28 mouse cellular contexts compared by ENCODE assay signal in the genomic region with DNA sequence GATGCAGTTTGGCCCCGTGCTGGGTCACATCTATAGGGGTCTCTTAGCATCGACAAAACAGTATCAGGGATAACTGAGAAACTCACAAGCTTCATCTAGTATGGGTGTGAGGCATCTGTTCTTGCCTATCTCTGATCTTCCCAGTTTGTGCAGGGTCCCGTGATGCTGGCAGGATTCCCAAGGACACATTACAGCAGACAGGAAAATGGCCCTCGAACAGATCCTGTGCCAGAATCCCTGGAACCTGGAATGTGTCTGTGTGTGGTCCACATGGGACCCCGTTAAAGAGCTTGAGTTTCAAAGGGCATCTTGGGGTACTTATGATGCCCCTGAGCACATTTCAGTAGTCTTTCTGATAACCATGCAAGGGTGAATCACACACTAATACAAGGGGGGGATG.
DNase-seq lines count a peak whose midpoint lies in the region; ATAC-seq and TF ChIP-seq lines count a peak whose summit lies in the region.
"Had no signal": no experiment of that assay in that cellular context is flagged by ENCODE, and none has a peak within 500 bp of the region (broad histone marks: within the 10 kb centered on the region; RNA-seq: fewer than 3 reads in every experiment).

No protein-coding gene starts in this region.

- no peak overlapping the region for H3K27ac ChIP-seq in lung, embryonic 14.5 days (ENCODE audit: low read depth)
- no peak overlapping the region for H3K27ac ChIP-seq in lung, postnatal 0 days (ENCODE audit: low read length)
- H3K27ac ChIP-seq: embryonic facial prominence, embryonic 13.5 days; forebrain, embryonic 10.5 days; forebrain, embryonic 15.5 days; heart, adult 2 months; hindbrain, embryonic 13.5 days; limb, embryonic 13.5 days; midbrain, embryonic 12.5 days; stomach, embryonic 15.5 days had no signal

- no peak for TF ChIP-seq EP300 in lung, postnatal 0 days (IDR thresholded peaks at IDR 0.05)

- H3K4me1 ChIP-seq in lung, embryonic 14.5 days (ENCODE audit: insufficient read depth): peaks cover 8% of the 10 kb centered on the region; the same call in 1 of the 2 replicates
- peaks cover 4% of the 10 kb centered on the region; the same call in 1 of the 2 replicates for H3K4me1 ChIP-seq in lung, postnatal 0 days (ENCODE audit: insufficient read depth, low read depth, low read length)
- H3K4me1 ChIP-seq: embryonic facial prominence, embryonic 13.5 days; forebrain, embryonic 10.5 days; forebrain, embryonic 15.5 days; hindbrain, embryonic 13.5 days; megakaryocyte, embryonic 14.5 days; midbrain, embryonic 12.5 days; stomach, embryonic 15.5 days had no signal

- no peak for ATAC-seq in lung, embryonic 14.5 days (ENCODE audit: insufficient read depth)
- ATAC-seq in lung, postnatal 0 days: no peak
- ATAC-seq: forebrain, embryonic 15.5 days; Patski had no signal

- H3K4me3 ChIP-seq in lung, embryonic 14.5 days (ENCODE audit: low read depth, low read length): no peak overlapping the region
- H3K4me3 ChIP-seq in lung, postnatal 0 days (ENCODE audit: low read depth, low read length): no peak overlapping the region
- H3K4me3 ChIP-seq: embryonic facial prominence, embryonic 13.5 days; forebrain, embryonic 10.5 days; forebrain, embryonic 15.5 days; heart, adult 2 months; heart, embryonic 12.5 days; hindbrain, embryonic 13.5 days; limb, embryonic 13.5 days; megakaryocyte, embryonic 14.5 days; midbrain, embryonic 12.5 days; myocyte; stomach, embryonic 15.5 days had no signal

- H3K4me2 ChIP-seq in lung, embryonic 14.5 days: no peak overlapping the region
- H3K4me2 ChIP-seq in lung, postnatal 0 days (replicated peaks; ENCODE audit: low read depth, low read length): no peak overlapping the region
- H3K4me2 ChIP-seq: embryonic facial prominence, embryonic 13.5 days; forebrain, embryonic 15.5 days; heart, embryonic 12.5 days; hindbrain, embryonic 13.5 days; limb, embryonic 13.5 days; liver, embryonic 11.5 days; midbrain, embryonic 12.5 days; stomach, embryonic 15.5 days had no signal

- no peak for TF ChIP-seq CTCF in lung, embryonic 14.5 days (IDR thresholded peaks at IDR 0.05; ENCODE audit: low read depth)
- no peak for TF ChIP-seq CTCF in lung, postnatal 0 days (IDR thresholded peaks at IDR 0.05)

- no peak overlapping the region for H3K9ac ChIP-seq in lung, embryonic 14.5 days
- no peak overlapping the region for H3K9ac ChIP-seq in lung, postnatal 0 days (replicated peaks; ENCODE audit: low read depth)
- H3K9ac ChIP-seq: embryonic facial prominence, embryonic 13.5 days; forebrain, embryonic 15.5 days; heart, embryonic 12.5 days; hindbrain, embryonic 13.5 days; limb, embryonic 13.5 days; midbrain, embryonic 12.5 days; stomach, embryonic 15.5 days had no signal

- H3K36me3 ChIP-seq in lung, embryonic 14.5 days (ENCODE audit: insufficient read depth): no peaks in the 10 kb centered on the region
- no peaks in the 10 kb centered on the region for H3K36me3 ChIP-seq in lung, postnatal 0 days (ENCODE audit: insufficient read depth, low read length)
- H3K36me3 ChIP-seq: embryonic facial prominence, embryonic 13.5 days; forebrain, embryonic 10.5 days; forebrain, embryonic 15.5 days; heart, embryonic 12.5 days; hindbrain, embryonic 13.5 days; limb, embryonic 13.5 days; midbrain, embryonic 12.5 days; stomach, embryonic 15.5 days had no signal

- H3K9me3 ChIP-seq in lung, embryonic 14.5 days (ENCODE audit: low read depth, low read length): no peaks in the 10 kb centered on the region
- no peaks in the 10 kb centered on the region for H3K9me3 ChIP-seq in lung, postnatal 0 days (ENCODE audit: low read length)
- H3K9me3 ChIP-seq: embryonic facial prominence, embryonic 13.5 days; forebrain, embryonic 10.5 days; forebrain, embryonic 15.5 days; heart, embryonic 12.5 days; hindbrain, embryonic 13.5 days; limb, embryonic 13.5 days; midbrain, embryonic 12.5 days; stomach, embryonic 15.5 days had no signal

- peak; percentile 40 to 46 for DNase-seq in cerebellum, postnatal 10 days
- no peak for DNase-seq in cerebellum, adult 9-10 months
- DNase-seq in lung, embryonic 14.5 days: peak; percentile 41
- DNase-seq in lung, postnatal 0 days (ENCODE audit: low spot score): no peak
- peak; percentile 13 for DNase-seq in adrenal gland, postnatal 14 days
- peak; percentile 11 for DNase-seq in testis, postnatal 14 days (ENCODE audit: low spot score)
- DNase-seq in natural killer cell, adult 2 months (ENCODE audit: low spot score in 2 of 2): no peak
- DNase-seq: cerebellum, adult 18-20 months; gastrocnemius, postnatal 25 days; heart, adult 2 months; kidney, adult 11 months; kidney, postnatal 14 days; layer of hippocampus, adult 9-11 months; lung, postnatal 4 days; thymus, adult 18-20 months; thymus, postnatal 36 days had no signal

- no peaks in the 10 kb centered on the region for H3K27me3 ChIP-seq in lung, embryonic 14.5 days (ENCODE audit: insufficient read depth, low read length)
- H3K27me3 ChIP-seq in lung, postnatal 0 days (replicated peaks; ENCODE audit: insufficient read depth, low read length): no peaks in the 10 kb centered on the region
- H3K27me3 ChIP-seq: embryonic facial prominence, embryonic 13.5 days; forebrain, embryonic 15.5 days; heart, embryonic 12.5 days; hindbrain, embryonic 13.5 days; limb, embryonic 13.5 days; megakaryocyte, embryonic 14.5 days; midbrain, embryonic 12.5 days; Patski; stomach, embryonic 15.5 days had no signal

- WGBS in lung, embryonic 14.5 days: 52% methylated on average over 5 of the region's 5 CpGs
- 52% methylated on average over 5 of the region's 5 CpGs for WGBS in lung, postnatal 0 days

Comparison
In these comparisons a context has a peak if more than half of its experiments do, and no peak if none do; other contexts are left out.
1. DNase-seq: peak in cerebellum, postnatal 10 days (2 of 2), lung, embryonic 14.5 days (single experiment), adrenal gland, postnatal 14 days (single experiment) and testis, postnatal 14 days (single experiment); none in cerebellum, adult 9-10 months (single experiment), lung, postnatal 0 days (single experiment) and natural killer cell, adult 2 months (0 of 2).